Mouse (Mus musculus) heart, embryonic 13.5 days (tissue): Measurements from ENCODE around the gene Ankrd36. TPM values are rescaled to one million over a fixed set of nuclear protein-coding genes. Genes with fewer than 3 reads are reported as not detected.

Experiments
- ATAC-seq: fragments of 200-750 bp; cut with Nextera tagmentation; 2 replicates; pipeline ENCODE4 v1.8.0; 2017; ENCODE audit warnings: moderate TSS enrichment; ENCODE audit not compliant: insufficient number of reproducible peaks, low FRiP score, low TSS enrichment; ENCODE audit errors: extremely low read depth
- H3K27ac ChIP-seq: fragments of 300-500 bp; sonication (generic); replicated peaks from 2 replicates; pipeline ENCODE4 v1.5.1; 2015; ENCODE audit warnings: moderate library complexity, mild to moderate bottlenecking, inconsistent platforms
- H3K27me3 ChIP-seq: fragments of 300-500 bp; sonication (generic); replicated peaks from 2 replicates; pipeline ENCODE4 v1.6.1; 2015; ENCODE audit warnings: mild to moderate bottlenecking, inconsistent platforms
- H3K36me3 ChIP-seq: fragments of 300-500 bp; sonication (generic); 2 replicates; pipeline ENCODE4 v1.6.1; 2015; ENCODE audit warnings: mild to moderate bottlenecking, inconsistent platforms
- H3K4me1 ChIP-seq: fragments of 300-500 bp; sonication (generic); 2 replicates; pipeline ENCODE4 v1.6.1; 2015; ENCODE audit warnings: inconsistent platforms
- H3K4me2 ChIP-seq: fragments of 300-500 bp; sonication (generic); 2 replicates; pipeline ENCODE4 v1.6.1; 2015; ENCODE audit warnings: inconsistent platforms, mild to moderate bottlenecking, moderate library complexity
- H3K4me3 ChIP-seq: fragments of 300-500 bp; sonication (generic); 2 replicates; pipeline ENCODE4 v1.5.1; 2015; ENCODE audit warnings: moderate library complexity, mild to moderate bottlenecking, inconsistent platforms
- H3K9ac ChIP-seq: fragments of 300-500 bp; sonication (generic); 2 replicates; pipeline ENCODE4 v1.6.1; 2015; ENCODE audit warnings: inconsistent platforms, mild to moderate bottlenecking, moderate library complexity
- H3K9me3 ChIP-seq: fragments of 300-500 bp; sonication (generic); 2 replicates; pipeline ENCODE4 v1.6.1; 2016; ENCODE audit warnings: inconsistent platforms
- WGBS: fragments of 180-500 bp; shearing (Covaris S2); methylation state at CpG from one replicate; pipeline ENCODE4 v1.1.7; 2015; ENCODE audit warnings: mixed read lengths; 5-methylcytosine and 5-hydroxymethylcytosine counted together
- polyA plus RNA-seq: library from polyadenylated mRNA; unstranded; fragments of >200 nt; fragmentation: Nextera tagmentation; extraction: Ambion mirVana; gene quantifications from 2 replicates; pipeline ENCODE4 v1.2.1, GENCODE M21; 2015

Ankrd36 gene
- polyA plus RNA-seq, 1 experiment from 2014 or later: not detected

GRCm38 (mm10) chr11:5551430-5551829, 18.1 kb upstream of the Ankrd36 start:
- no peak overlapping the region for H3K9ac ChIP-seq
- H3K27ac ChIP-seq: no peak overlapping the region
- H3K27me3 ChIP-seq: no peaks in the 10 kb centered on the region
- H3K36me3 ChIP-seq: no peaks in the 10 kb centered on the region
- ATAC-seq: no peak
- H3K4me1 ChIP-seq: no peaks in the 10 kb centered on the region
- no peak overlapping the region for H3K4me3 ChIP-seq
- no peaks in the 10 kb centered on the region for H3K9me3 ChIP-seq
- no peak overlapping the region for H3K4me2 ChIP-seq
- 85% methylated on average over 5 of the region's 5 CpGs for WGBS

GRCm38 (mm10) chr11:5551931-5552330, 17.6 kb upstream of the Ankrd36 start:
- no peaks in the 10 kb centered on the region for H3K4me1 ChIP-seq
- 48% methylated on average over 1 of the region's 1 CpGs for WGBS
- H3K4me3 ChIP-seq: no peak overlapping the region
- no peaks in the 10 kb centered on the region for H3K36me3 ChIP-seq
- ATAC-seq: no peak
- H3K9me3 ChIP-seq: no peaks in the 10 kb centered on the region
- H3K9ac ChIP-seq: no peak overlapping the region
- H3K4me2 ChIP-seq: no peak overlapping the region
- no peaks in the 10 kb centered on the region for H3K27me3 ChIP-seq
- no peak overlapping the region for H3K27ac ChIP-seq

DNA sequence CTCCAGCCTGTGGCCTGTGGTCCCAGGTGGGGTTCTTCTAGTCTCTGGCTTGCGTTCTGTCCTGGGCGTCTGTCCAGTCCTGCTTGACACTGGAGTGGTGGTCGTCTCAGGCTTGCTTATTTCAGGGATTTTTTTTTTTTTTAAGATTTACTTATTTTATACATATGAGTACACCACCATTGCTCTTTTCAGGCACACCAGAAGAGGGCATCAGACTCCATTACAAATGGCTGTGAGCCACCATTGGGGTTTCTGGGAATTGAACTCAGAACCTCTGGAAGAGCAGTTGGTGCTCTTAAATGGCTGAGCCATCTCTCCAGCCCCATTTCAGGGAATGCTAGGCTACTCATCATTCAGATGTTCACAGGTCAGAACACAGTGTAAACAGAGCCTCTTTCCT, 9.2 kb upstream of the Ankrd36 start:
- H3K4me3 ChIP-seq: no peak overlapping the region
- no peak overlapping the region for H3K4me2 ChIP-seq
- ATAC-seq: no peak
- H3K36me3 ChIP-seq: no peaks in the 10 kb centered on the region
- H3K9ac ChIP-seq: no peak overlapping the region
- 63% methylated on average over 3 of the region's 3 CpGs for WGBS
- H3K4me1 ChIP-seq: 0 out of 2 replicates have a peak, but pooled peaks cover 5% of the 10 kb centered on the region
- H3K27me3 ChIP-seq: 0 out of 2 replicates have a peak, but pooled peaks cover 3% of the 10 kb centered on the region
- no peak overlapping the region for H3K27ac ChIP-seq
- no peaks in the 10 kb centered on the region for H3K9me3 ChIP-seq

DNA sequence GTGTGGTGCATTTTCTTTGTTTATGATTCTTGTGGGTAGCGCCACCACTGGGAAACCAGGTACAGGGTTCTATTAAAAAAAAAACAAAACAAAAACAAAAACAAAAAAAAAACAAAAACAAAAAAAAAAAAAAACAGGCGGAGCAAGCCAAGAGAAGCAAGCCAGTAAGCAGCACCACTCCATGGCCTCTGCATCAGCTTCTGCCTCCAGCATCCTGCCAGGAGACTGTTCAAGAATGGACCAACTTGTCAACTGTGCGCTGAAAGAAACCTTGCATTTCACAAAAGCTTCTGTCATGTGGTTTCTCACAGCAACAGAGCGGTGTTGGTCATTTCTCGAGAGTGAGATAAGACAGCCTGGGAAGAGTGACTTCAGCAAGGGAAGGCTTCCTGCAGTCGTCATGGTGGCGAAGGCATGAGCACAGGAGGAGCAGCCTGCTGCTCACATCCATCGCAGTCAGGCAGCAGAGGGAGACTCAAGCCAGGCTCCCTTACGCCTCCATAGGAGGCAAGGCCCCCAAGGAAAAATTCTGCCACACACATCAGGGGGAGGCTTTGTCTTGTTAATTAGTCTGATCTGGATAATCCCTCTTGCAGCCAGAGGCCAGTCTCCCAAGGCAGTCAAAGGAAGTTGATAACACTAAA, 6.7 kb upstream of the Ankrd36 start:
- H3K4me3 ChIP-seq: no peak overlapping the region
- no peak for ATAC-seq
- H3K27ac ChIP-seq: no peak overlapping the region
- H3K36me3 ChIP-seq: no peaks in the 10 kb centered on the region
- 0 out of 2 replicates have a peak overlapping the region, but pooled peaks have one; percentile 18 for H3K4me2 ChIP-seq
- H3K9ac ChIP-seq: no peak overlapping the region
- 23% methylated on average over 9 of the region's 9 CpGs for WGBS
- no peaks in the 10 kb centered on the region for H3K9me3 ChIP-seq
- H3K27me3 ChIP-seq: 0 out of 2 replicates have a peak, but pooled peaks cover 3% of the 10 kb centered on the region
- 0 out of 2 replicates have a peak, but pooled peaks cover 5% of the 10 kb centered on the region for H3K4me1 ChIP-seq

DNA sequence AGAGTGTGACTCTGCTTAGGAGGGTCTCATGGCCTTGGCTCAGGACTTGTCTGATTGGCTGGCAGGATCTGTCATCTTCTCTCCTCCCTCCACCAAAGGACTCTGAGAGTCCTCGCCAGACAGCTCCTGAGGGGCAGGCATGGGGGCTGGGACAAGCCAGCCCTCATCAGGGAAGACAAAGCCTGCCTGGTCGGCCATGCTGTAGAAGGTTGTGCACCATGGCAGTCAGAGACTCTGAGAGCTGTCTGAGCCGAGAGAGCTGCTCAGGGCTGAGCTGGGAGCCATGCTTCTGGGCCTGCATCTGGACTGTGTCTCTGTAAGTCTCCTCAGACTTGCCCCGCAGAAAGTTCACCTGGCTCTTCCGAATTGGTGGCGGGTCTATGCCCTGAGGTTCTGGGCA, 5.6 kb upstream of the Ankrd36 start:
- no peaks in the 10 kb centered on the region for H3K9me3 ChIP-seq
- no peak overlapping the region for H3K4me2 ChIP-seq
- H3K4me3 ChIP-seq: no peak overlapping the region
- no peak overlapping the region for H3K27ac ChIP-seq
- no peak overlapping the region for H3K9ac ChIP-seq
- H3K36me3 ChIP-seq: no peaks in the 10 kb centered on the region
- no peak for ATAC-seq
- H3K27me3 ChIP-seq: 0 out of 2 replicates have a peak, but pooled peaks cover 3% of the 10 kb centered on the region
- 0 out of 2 replicates have a peak, but pooled peaks cover 5% of the 10 kb centered on the region for H3K4me1 ChIP-seq
- WGBS: 56% methylated on average over 6 of the region's 6 CpGs

GRCm38 (mm10) chr11:5565596-5565995, 3.9 kb upstream of the Ankrd36 start:
- Histone ChIP-seq H3K4me3 (no peak overlapping the region), H3K27me3 (0 out of 2 replicates have a peak, but pooled peaks cover 3% of the 10 kb centered on the region), H3K9me3 (no peaks in the 10 kb centered on the region), H3K27ac (no peak overlapping the region), H3K4me1 (0 out of 2 replicates have a peak, but pooled peaks cover 5% of the 10 kb centered on the region), H3K9ac (no peak overlapping the region), H3K4me2 (no peak overlapping the region), H3K36me3 (no peaks in the 10 kb centered on the region)
- 82% methylated on average over 3 of the region's 3 CpGs for WGBS
- no peak for ATAC-seq

- 55% methylated on average over 2 of the region's 2 CpGs for WGBS
- no peak overlapping the region for H3K4me2 ChIP-seq
- no peak for ATAC-seq
- H3K36me3 ChIP-seq: no peaks in the 10 kb centered on the region
- no peak overlapping the region for H3K4me3 ChIP-seq
- 0 out of 2 replicates have a peak, but pooled peaks cover 2% of the 10 kb centered on the region for H3K27me3 ChIP-seq
- 0 out of 2 replicates have a peak, but pooled peaks cover 5% of the 10 kb centered on the region for H3K4me1 ChIP-seq
- H3K9me3 ChIP-seq: no peaks in the 10 kb centered on the region
- H3K9ac ChIP-seq: no peak overlapping the region
- no peak overlapping the region for H3K27ac ChIP-seq
These were observed 3.0 kb upstream of the Ankrd36 start for GRCm38 (mm10) chr11:5566506-5566905.

- 91% methylated on average over 6 of the region's 6 CpGs for WGBS
- Histone ChIP-seq H3K9ac (no peak overlapping the region), H3K36me3 (no peaks in the 10 kb centered on the region), H3K27ac (no peak overlapping the region), H3K9me3 (no peaks in the 10 kb centered on the region), H3K4me2 (no peak overlapping the region), H3K4me1 (0 out of 2 replicates have a peak, but pooled peaks cover 5% of the 10 kb centered on the region), H3K4me3 (no peak overlapping the region), H3K27me3 (no peaks in the 10 kb centered on the region)
- ATAC-seq: no peak
These were observed 1.8 kb upstream of the Ankrd36 start for GRCm38 (mm10) chr11:5567654-5568053.

DNA sequence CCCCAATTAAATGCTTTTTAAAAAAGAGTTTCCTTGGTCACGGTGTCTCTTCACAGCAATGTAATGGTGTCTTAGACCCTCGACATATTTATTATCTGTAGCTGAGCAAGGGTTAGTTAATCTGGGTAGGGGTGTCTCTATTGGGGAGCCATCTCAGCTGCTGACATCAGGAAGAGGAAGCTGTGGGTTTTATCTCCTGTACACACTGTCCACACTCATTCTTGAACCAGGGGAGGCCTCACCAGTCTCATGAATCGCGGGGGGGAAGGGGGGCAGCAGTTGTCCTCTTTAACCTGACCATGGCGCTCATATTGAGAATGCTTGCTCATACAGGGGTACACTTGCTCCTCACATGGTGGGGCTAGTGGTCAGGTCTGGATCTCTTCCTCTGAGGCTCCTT, 1.4 kb upstream of the Ankrd36 start:
- Histone ChIP-seq H3K9me3 (no peaks in the 10 kb centered on the region), H3K4me3 (no peak overlapping the region), H3K27ac (no peak overlapping the region), H3K27me3 (no peaks in the 10 kb centered on the region), H3K36me3 (no peaks in the 10 kb centered on the region), H3K4me2 (no peak overlapping the region), H3K9ac (no peak overlapping the region), H3K4me1 (0 out of 2 replicates have a peak, but pooled peaks cover under 1% of the 10 kb centered on the region)
- no peak for ATAC-seq
- 84% methylated on average over 5 of the region's 5 CpGs for WGBS

GRCm38 (mm10) chr11:5571856-5572255, 2.4 kb downstream of the Ankrd36 start:
- Histone ChIP-seq H3K36me3 (no peaks in the 10 kb centered on the region), H3K9me3 (no peaks in the 10 kb centered on the region), H3K4me1 (peaks cover 11% of the 10 kb centered on the region; the same call in 1 of the 2 replicates), H3K9ac (no peak overlapping the region), H3K27me3 (no peaks in the 10 kb centered on the region), H3K4me3 (no peak overlapping the region), H3K27ac (no peak overlapping the region), H3K4me2 (no peak overlapping the region)
- ATAC-seq: no peak
- WGBS: 74% methylated on average over 4 of the region's 4 CpGs

GRCm38 (mm10) chr11:5573821-5574220, 4.3 kb downstream of the Ankrd36 start:
- no peak for ATAC-seq
- H3K9me3 ChIP-seq: no peaks in the 10 kb centered on the region
- no peak overlapping the region for H3K27ac ChIP-seq

DNA sequence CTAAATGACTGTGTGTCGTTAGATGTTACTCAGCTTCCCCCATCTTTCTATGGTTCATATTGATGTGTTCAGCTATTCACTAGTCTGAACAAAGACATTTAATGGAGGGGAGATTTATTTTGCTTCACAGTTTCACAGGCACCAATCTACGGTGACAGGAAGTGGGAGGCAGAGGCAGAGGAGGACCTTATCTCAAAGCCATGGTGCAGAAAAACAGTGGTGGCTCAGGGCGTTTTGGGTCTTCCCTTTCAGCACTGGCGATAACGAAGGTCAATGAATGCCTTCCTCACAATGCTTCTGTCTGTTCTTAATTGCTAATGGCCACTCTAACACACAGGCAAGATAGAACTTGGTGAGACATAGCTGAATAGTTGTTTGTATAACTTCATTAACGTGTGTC, 5.6 kb downstream of the Ankrd36 start:
- Histone ChIP-seq H3K27ac (no peak overlapping the region), H3K4me3 (no peak overlapping the region), H3K4me2 (no peak overlapping the region), H3K27me3 (no peaks in the 10 kb centered on the region), H3K36me3 (no peaks in the 10 kb centered on the region), H3K9ac (no peak overlapping the region), H3K4me1 (peaks cover 21% of the 10 kb centered on the region), H3K9me3 (no peaks in the 10 kb centered on the region)
- no peak for ATAC-seq
- 44% methylated on average over 6 of the region's 6 CpGs for WGBS

More at GRCm38 (mm10) chr11:5573821-5574220, 4.3 kb downstream of the Ankrd36 start:
- Histone ChIP-seq H3K9ac (no peak overlapping the region), H3K4me3 (no peak overlapping the region), H3K27me3 (no peaks in the 10 kb centered on the region), H3K4me1 (peaks cover 19% of the 10 kb centered on the region), H3K36me3 (no peaks in the 10 kb centered on the region), H3K4me2 (no peak overlapping the region)
- WGBS: 52% methylated on average over 2 of the region's 2 CpGs
